Mouse (Mus musculus) heart, embryonic 13.5 days (tissue): ENCODE results near the gene Tmem206. TPM values are rescaled to one million over a fixed set of nuclear protein-coding genes. Genes with fewer than 3 reads are reported as not detected.
A peak's percentile ranks its signal among the peaks of the same experiment; 100 is the strongest.

Source experiments
- ATAC-seq: fragments of 200-750 bp; cut with Nextera tagmentation; 2 replicates; pipeline ENCODE4 v1.8.0; 2017; ENCODE audit warnings: moderate TSS enrichment; ENCODE audit not compliant: insufficient number of reproducible peaks, low FRiP score, low TSS enrichment; ENCODE audit errors: extremely low read depth
- H3K27ac ChIP-seq: fragments of 300-500 bp; sonication (generic); replicated peaks from 2 replicates; pipeline ENCODE4 v1.5.1; 2015; ENCODE audit warnings: moderate library complexity, mild to moderate bottlenecking, inconsistent platforms
- H3K27me3 ChIP-seq: fragments of 300-500 bp; sonication (generic); replicated peaks from 2 replicates; pipeline ENCODE4 v1.6.1; 2015; ENCODE audit warnings: mild to moderate bottlenecking, inconsistent platforms
- H3K36me3 ChIP-seq: fragments of 300-500 bp; sonication (generic); 2 replicates; pipeline ENCODE4 v1.6.1; 2015; ENCODE audit warnings: mild to moderate bottlenecking, inconsistent platforms
- H3K4me1 ChIP-seq: fragments of 300-500 bp; sonication (generic); 2 replicates; pipeline ENCODE4 v1.6.1; 2015; ENCODE audit warnings: inconsistent platforms
- H3K4me2 ChIP-seq: fragments of 300-500 bp; sonication (generic); 2 replicates; pipeline ENCODE4 v1.6.1; 2015; ENCODE audit warnings: inconsistent platforms, mild to moderate bottlenecking, moderate library complexity
- H3K4me3 ChIP-seq: fragments of 300-500 bp; sonication (generic); 2 replicates; pipeline ENCODE4 v1.5.1; 2015; ENCODE audit warnings: moderate library complexity, mild to moderate bottlenecking, inconsistent platforms
- H3K9ac ChIP-seq: fragments of 300-500 bp; sonication (generic); 2 replicates; pipeline ENCODE4 v1.6.1; 2015; ENCODE audit warnings: inconsistent platforms, mild to moderate bottlenecking, moderate library complexity
- H3K9me3 ChIP-seq: fragments of 300-500 bp; sonication (generic); 2 replicates; pipeline ENCODE4 v1.6.1; 2016; ENCODE audit warnings: inconsistent platforms
- WGBS: fragments of 180-500 bp; shearing (Covaris S2); methylation state at CpG from one replicate; pipeline ENCODE4 v1.1.7; 2015; ENCODE audit warnings: mixed read lengths; 5-methylcytosine and 5-hydroxymethylcytosine counted together
- polyA plus RNA-seq: library from polyadenylated mRNA; unstranded; fragments of >200 nt; fragmentation: Nextera tagmentation; extraction: Ambion mirVana; gene quantifications from 2 replicates; pipeline ENCODE4 v1.2.1, GENCODE M21; 2015

Gene Tmem206
- polyA plus RNA-seq, 1 experiment from 2014 or later = 16.2 TPM

DNA sequence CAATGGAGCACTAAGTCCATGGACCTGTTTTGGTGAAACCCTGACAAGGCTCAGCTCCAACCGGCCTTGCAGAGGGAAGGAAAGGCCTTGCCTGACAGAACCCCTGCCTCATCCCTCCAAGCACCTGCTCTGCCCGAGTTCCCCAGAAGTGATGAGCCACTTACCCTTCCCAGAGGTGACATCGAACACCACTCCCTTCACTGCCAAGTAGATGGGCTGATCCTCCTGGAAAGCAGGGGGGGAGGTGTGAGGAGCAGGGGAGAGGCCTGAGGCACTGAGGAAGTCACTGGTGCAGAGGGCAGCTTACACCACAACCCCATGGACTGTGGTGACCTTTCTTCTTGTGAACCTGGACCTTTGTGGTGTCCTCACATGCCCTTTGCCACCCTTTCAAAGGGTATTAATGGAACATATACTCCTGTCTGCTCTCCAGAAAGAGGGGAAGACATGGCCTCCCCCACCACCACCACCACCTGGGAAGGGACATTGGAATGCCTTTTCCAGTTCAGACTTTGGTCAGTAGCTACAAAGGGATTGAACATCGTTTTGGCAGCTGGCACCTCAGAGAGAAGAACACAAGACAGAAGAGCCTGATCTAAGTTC, 14.3 kb upstream of the Tmem206 start:
- WGBS = 51% methylated on average over 4 of the region's 4 CpGs
- ATAC-seq = no peak
- Histone ChIP-seq H3K4me1 (peaks cover 8% of the 10 kb centered on the region), H3K9ac (no peak overlapping the region), H3K9me3 (no peaks in the 10 kb centered on the region), H3K36me3 (peaks cover 25% of the 10 kb centered on the region), H3K4me3 (no peak overlapping the region), H3K4me2 (no peak overlapping the region), H3K27me3 (no peaks in the 10 kb centered on the region), H3K27ac (no peak overlapping the region)

DNA sequence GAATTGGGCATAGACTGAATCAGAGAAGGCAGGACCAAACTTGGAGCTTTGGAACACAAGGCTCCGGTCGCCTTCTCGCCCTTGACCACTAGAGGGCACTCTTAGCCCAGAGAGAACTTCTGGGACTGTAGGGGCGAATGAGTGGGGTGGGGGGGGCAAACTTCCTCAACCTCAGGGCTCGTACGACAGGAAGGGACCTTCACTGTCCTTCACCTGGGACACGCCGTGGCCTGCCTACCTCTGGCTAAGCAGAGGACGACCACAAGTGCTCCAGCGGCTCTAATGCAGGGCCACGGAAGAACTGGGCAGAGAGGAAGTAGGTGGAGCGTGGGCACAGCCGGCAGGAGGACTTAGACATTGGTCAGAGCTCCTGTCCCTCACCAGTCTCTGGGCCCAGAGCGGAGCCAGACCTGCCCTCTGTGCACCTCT, 13.2 kb upstream of the Tmem206 start:
- peak overlapping the region; percentile 72 for H3K27ac ChIP-seq
- H3K36me3 ChIP-seq = peaks cover 17% of the 10 kb centered on the region
- peak; percentile 84; the same call in 1 of the 2 replicates for ATAC-seq
- peak overlapping the region; percentile 57 for H3K4me3 ChIP-seq
- H3K27me3 ChIP-seq = no peaks in the 10 kb centered on the region
- H3K9me3 ChIP-seq = no peaks in the 10 kb centered on the region
- H3K4me2 ChIP-seq = peak overlapping the region; percentile 67
- peak overlapping the region; percentile 76 for H3K9ac ChIP-seq
- H3K4me1 ChIP-seq = peaks cover 17% of the 10 kb centered on the region
- WGBS = under 1% methylated on average over 14 of the region's 14 CpGs

DNA sequence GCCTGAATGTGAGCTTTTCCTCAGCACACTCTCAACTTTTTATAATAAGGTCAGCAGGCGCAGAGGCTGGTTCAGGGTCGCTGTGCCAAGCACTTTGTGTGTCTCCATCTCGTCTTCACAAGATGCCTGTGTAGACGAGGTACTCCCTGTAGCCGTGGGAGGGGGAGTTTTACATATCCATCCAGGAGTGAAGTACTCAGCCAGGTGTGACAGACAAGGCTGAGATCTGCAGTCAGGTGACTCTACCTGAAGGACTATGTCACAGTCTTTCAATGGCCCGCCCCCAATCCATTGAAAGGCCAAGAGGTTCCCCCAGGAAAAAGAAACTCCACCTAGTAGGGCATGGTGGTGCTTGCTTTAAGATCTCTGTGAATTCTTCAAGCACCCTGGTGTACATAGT, 12.6 kb upstream of the Tmem206 start:
- Histone ChIP-seq H3K9ac (peak overlapping the region; percentile 76), H3K4me1 (peaks cover 19% of the 10 kb centered on the region), H3K9me3 (no peaks in the 10 kb centered on the region), H3K27me3 (no peaks in the 10 kb centered on the region), H3K4me2 (peak overlapping the region; percentile 67), H3K36me3 (peaks cover 10% of the 10 kb centered on the region), H3K27ac (peak overlapping the region; percentile 72), H3K4me3 (peak overlapping the region; percentile 57)
- 72% methylated on average over 6 of the region's 6 CpGs for WGBS
- no peak for ATAC-seq

DNA sequence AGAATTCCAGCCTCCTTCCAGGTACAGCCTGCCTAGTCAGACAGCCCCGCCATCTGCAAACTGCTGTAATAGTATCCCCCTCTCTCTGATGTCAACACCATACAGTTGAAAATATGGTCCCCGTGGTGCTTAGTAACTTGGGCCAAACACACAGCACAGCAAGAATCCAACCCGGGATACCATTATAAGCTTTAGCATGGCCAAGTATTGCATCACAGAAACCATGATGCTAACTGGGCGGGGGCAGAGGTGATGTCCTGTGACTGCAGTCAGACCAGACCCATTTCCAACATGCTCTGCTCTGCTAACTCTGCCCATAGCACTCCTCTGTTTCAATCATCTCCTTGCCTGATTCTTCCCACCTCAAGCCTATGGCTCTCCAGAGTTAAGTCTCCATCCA, 11.8 kb upstream of the Tmem206 start:
- ATAC-seq = no peak
- Histone ChIP-seq H3K36me3 (0 out of 2 replicates have a peak, but pooled peaks cover 8% of the 10 kb centered on the region), H3K4me3 (no peak overlapping the region), H3K27me3 (no peaks in the 10 kb centered on the region), H3K9me3 (no peaks in the 10 kb centered on the region), H3K4me1 (peaks cover 25% of the 10 kb centered on the region), H3K27ac (no peak overlapping the region), H3K4me2 (no peak overlapping the region), H3K9ac (no peak overlapping the region)
- 65% methylated on average over 4 of the region's 4 CpGs for WGBS

DNA sequence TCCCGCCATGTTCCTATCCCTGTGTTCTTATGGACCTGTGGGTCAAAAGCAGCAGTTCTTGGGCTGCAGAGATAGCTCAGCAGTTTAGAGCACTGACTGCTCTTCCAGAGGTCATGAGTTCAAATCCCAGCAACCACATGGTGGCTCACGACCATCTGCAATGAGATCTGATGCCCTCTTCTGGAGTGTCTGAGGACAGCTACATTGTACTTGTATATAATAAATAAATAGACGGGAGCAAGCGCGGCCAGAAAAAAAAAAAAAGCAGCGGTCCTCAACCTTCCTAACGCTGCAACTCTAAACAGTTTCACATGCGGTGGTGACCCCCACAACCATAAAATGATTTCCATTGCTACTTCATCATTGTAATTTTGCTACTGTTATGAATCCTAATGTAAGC, 8.9 kb upstream of the Tmem206 start:
- H3K4me1 ChIP-seq = peaks cover 30% of the 10 kb centered on the region
- peak overlapping the region; percentile 79; the same call in 1 of the 2 replicates for H3K4me3 ChIP-seq
- no peak overlapping the region for H3K9ac ChIP-seq
- H3K9me3 ChIP-seq = no peaks in the 10 kb centered on the region
- 87% methylated on average over 8 of the region's 8 CpGs for WGBS
- no peaks in the 10 kb centered on the region for H3K36me3 ChIP-seq
- H3K27me3 ChIP-seq = no peaks in the 10 kb centered on the region
- peak overlapping the region; percentile 81 for H3K4me2 ChIP-seq
- ATAC-seq = no peak
- no peak overlapping the region for H3K27ac ChIP-seq

DNA sequence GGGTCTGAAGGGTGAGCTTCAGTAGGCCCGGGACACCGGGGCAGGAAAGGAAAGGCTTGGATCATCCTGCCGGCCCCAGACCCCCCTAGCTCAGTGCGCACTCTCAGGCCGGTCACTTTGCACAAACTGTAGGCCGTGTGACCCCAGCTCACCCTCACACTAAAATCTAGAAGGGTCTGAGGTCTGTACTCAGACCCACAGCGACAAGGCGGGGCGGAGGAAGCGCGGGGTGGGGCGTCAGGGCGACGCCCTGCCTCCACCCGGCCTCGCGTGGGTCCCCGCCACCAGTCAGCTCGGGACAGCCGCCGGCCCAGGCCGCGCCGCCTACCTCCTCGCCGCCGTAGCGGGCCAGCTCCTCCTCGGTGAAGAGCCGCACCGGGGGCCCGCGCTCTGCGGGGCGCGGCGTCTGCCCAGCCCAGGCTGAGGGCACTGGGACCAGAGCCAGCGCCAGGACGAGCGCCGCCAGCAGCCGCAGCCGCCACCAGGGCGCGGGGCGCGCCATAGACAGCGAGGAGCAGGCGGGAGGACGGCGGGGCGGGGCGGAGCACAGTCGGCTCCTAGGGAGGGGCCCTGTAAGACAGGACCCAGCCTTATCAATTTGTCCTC, 8.0 kb upstream of the Tmem206 start, which contains the start of gene Nenf:
Gene Nenf, minus strand, starts transcription at position 604 of the 606 bp plus-strand sequence.
- Histone ChIP-seq H3K27me3 (no peaks in the 10 kb centered on the region), H3K27ac (peak within 1 kb of the TSS; percentile 80), H3K4me3 (peak within 1 kb of the TSS; percentile 79), H3K4me1 (peaks cover 30% of the 10 kb centered on the region), H3K9me3 (no peaks in the 10 kb centered on the region), H3K4me2 (peak within 1 kb of the TSS; percentile 81), H3K9ac (peak within 1 kb of the TSS; percentile 94), H3K36me3 (no peaks in the 10 kb centered on the region)
- under 1% methylated on average over 48 of the region's 54 CpGs for WGBS
- peak; percentile 76 for ATAC-seq

DNA sequence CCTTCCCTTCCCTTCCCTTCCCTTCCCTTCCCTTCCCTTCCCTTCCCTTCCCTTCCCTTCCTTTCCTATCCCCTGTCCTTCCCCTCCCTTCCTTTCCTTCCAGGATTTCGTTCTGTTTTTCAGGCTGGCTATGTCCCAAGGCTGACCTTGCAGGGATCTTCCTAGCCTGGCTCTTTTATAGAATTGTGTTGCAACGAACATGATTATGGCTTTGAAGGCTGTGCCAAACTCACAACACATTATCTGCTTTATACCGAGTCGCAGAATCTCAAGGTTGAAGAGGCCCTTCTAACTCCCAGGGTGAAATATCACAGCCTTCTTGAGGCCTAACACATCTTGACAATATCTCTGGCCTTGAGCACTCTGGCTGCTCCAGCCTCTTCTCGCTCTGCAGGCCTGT, 7.0 kb upstream of the Tmem206 start:
- Histone ChIP-seq H3K27ac (peak overlapping the region; percentile 64), H3K4me1 (peaks cover 24% of the 10 kb centered on the region), H3K4me3 (no peak overlapping the region), H3K9ac (0 out of 2 replicates have a peak overlapping the region, but pooled peaks have one; percentile 17), H3K4me2 (no peak overlapping the region), H3K36me3 (no peaks in the 10 kb centered on the region), H3K9me3 (no peaks in the 10 kb centered on the region), H3K27me3 (no peaks in the 10 kb centered on the region)
- ATAC-seq = no peak
- 24% methylated on average over 5 of the region's 5 CpGs for WGBS

DNA sequence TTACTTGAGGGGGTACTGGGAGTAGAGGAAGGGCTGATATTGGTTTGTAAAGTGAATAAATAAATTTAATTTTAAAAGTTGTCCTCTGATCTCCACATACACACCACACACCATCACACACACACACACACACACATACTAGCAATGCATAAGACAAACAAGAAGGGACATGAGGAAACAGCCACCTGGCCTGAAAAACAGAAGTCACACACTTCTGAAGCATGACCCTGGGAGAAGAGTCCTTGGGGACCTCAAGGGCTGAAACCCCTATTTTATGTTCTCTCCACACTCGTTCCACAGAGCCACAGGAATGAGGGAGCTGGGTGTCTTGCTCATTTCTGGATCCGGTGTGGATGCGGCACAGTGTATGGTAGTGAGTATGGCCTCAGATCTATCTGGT, 2.3 kb upstream of the Tmem206 start:
- H3K36me3 ChIP-seq = 0 out of 2 replicates have a peak, but pooled peaks cover under 1% of the 10 kb centered on the region
- H3K4me2 ChIP-seq = no peak overlapping the region
- WGBS = 81% methylated on average over 3 of the region's 3 CpGs
- no peak overlapping the region for H3K4me3 ChIP-seq
- peaks cover 34% of the 10 kb centered on the region for H3K4me1 ChIP-seq
- no peak overlapping the region for H3K27ac ChIP-seq
- no peak overlapping the region for H3K9ac ChIP-seq
- no peak for ATAC-seq
- no peaks in the 10 kb centered on the region; the same call in 1 of the 2 replicates for H3K27me3 ChIP-seq
- H3K9me3 ChIP-seq = no peaks in the 10 kb centered on the region

DNA sequence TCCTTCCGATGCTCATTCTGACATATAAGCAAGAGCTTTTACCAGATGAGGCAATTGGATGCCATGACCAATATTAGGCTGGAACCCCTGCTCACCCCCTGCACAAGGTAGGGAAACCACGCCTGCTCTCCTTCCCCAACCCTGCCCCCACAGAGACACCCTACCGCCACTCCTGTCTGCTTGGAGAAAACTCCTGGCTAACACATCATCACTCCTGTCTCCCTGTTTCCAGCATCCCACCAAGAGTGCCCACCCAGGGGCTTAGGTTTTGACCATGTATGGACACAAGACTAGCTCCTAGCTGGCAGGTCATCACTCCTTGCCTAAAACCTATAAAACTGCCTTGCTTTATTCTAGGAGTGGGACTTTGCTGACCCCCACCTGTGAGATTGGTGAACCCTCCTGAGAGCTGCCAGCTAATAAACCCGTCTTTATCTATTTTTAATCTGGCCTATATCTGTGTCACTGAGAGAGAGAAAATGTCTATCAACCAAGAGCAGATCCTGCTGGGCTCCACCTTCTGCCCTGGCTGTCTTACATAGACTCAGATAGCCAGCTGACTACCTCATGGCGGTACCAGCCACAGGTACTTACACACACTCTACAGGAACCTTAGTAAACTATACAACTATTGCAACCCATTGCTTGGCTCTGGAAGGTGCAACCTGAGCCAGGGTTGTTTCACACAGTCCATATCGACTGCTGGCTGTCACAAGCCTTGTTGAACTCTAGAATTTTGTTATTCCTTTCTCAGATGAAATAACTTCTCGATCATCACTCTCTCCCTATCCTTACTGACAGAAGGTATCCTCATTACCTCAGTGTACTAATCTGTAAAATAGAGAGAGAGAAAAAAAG, 750 bp upstream of the Tmem206 start:
- Histone ChIP-seq H3K9ac (peak overlapping the region; percentile 91), H3K4me1 (peaks cover 28% of the 10 kb centered on the region), H3K4me3 (peak overlapping the region; percentile 86; the same call in 1 of the 2 replicates), H3K36me3 (peaks cover 12% of the 10 kb centered on the region), H3K27me3 (no peaks in the 10 kb centered on the region; the same call in 1 of the 2 replicates), H3K4me2 (peak overlapping the region; percentile 98), H3K27ac (no peak overlapping the region), H3K9me3 (no peaks in the 10 kb centered on the region)
- no peak for ATAC-seq
- WGBS = 69% methylated on average over 7 of the region's 7 CpGs

DNA sequence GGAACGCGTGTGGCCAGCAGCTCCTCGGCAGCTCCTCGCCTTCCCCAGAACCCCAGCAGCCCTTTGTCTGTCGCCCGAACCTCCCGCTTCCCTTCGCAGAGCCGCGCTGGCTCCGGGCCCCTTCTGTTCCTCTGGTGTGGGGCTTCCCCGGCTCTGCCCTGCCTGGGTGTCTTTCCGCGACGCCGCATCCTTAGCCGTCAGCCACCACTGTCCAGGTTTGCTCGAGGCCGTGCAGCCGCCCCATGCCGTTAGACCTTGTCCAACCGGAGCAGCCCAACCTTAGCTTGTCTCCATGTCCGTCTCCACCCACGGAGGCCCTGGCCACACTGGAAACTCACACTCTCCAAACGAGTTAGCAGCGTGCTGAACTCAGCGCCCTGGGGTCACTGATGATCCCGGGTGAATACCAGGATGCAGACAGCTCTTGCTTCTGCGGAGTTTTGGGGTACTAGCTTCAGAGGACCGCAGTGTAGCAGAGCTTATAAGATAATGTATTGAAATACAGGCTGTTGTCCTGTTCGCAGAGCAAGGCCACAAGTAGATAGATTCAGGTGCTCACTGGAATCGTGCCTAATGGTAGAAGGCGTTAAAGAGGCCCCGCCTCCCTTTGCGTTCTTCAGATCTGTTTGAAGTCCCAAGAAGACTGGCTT, 646 bp downstream of the Tmem206 start:
- no peaks in the 10 kb centered on the region; the same call in 1 of the 2 replicates for H3K27me3 ChIP-seq
- H3K9me3 ChIP-seq = no peaks in the 10 kb centered on the region
- peaks cover 20% of the 10 kb centered on the region for H3K36me3 ChIP-seq
- H3K27ac ChIP-seq = peak overlapping the region; percentile 60
- H3K4me3 ChIP-seq = peak overlapping the region; percentile 86
- H3K4me2 ChIP-seq = peak overlapping the region; percentile 98
- H3K4me1 ChIP-seq = peaks cover 28% of the 10 kb centered on the region
- peak overlapping the region; percentile 91 for H3K9ac ChIP-seq
- 2% methylated on average over 33 of the region's 35 CpGs for WGBS
- peak; percentile 35; the same call in 1 of the 2 replicates for ATAC-seq
